Mouse (Mus musculus): ENCODE measurements around the gene Etnk2. TPM values are rescaled to one million over a fixed set of nuclear protein-coding genes. Genes with fewer than 3 reads are reported as not detected.

Gene Etnk2
- polyA plus RNA-seq, 1 experiment from 2014 or later = 1.3 TPM

DNA sequence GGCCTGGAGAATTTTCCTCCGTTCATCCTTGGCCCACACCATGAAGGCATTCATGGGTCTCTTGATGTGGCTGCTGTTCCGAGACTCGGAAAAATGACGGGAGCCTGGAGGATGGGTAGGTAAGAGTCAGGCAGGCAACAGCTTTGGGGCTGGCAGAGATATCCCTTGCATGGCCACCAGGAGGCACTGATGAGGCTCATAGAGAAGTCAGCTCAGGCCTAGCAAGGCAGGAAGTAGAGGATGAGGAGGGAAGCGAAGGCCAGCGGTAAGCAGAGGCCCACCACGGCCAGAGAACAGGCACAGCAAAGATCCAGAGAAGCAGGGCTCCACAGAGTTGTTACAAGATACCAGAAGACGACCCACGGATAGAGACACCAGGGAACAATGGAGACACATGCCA, 22.1 kb downstream of the Etnk2 start:
- Histone ChIP-seq H3K4me3 (no peak overlapping the region), H3K9me3 (replicated peaks) (no peaks in the 10 kb centered on the region), H3K4me1 (replicated peaks) (peaks cover 19% of the 10 kb centered on the region), H3K27ac (no peak overlapping the region), H3K9ac (no peak overlapping the region), H3K36me3 (no peaks in the 10 kb centered on the region), H3K4me2 (peak overlapping the region; percentile 21; the same call in 1 of the 2 replicates), H3K27me3 (0 out of 2 replicates have a peak, but pooled peaks cover 3% of the 10 kb centered on the region)
- 28% methylated on average over 9 of the region's 9 CpGs for WGBS
- no peak for ATAC-seq (replicated peaks; ENCODE audit: insufficient number of reproducible peaks, insufficient read depth, low FRiP score, low read depth)

GRCm38 (mm10) chr1:133386209-133386608, 22.8 kb downstream of the Etnk2 start:
- 75% methylated on average over 11 of the region's 11 CpGs for WGBS
- no peak overlapping the region for H3K9ac ChIP-seq
- H3K4me1 ChIP-seq (replicated peaks) = peaks cover 16% of the 10 kb centered on the region
- no peaks in the 10 kb centered on the region for H3K9me3 ChIP-seq (replicated peaks)
- H3K36me3 ChIP-seq = no peaks in the 10 kb centered on the region
- H3K4me2 ChIP-seq = no peak overlapping the region
- no peak for ATAC-seq (replicated peaks; ENCODE audit: insufficient number of reproducible peaks, insufficient read depth, low FRiP score, low read depth)
- no peak overlapping the region for H3K4me3 ChIP-seq
- H3K27me3 ChIP-seq = 0 out of 2 replicates have a peak, but pooled peaks cover 3% of the 10 kb centered on the region
- H3K27ac ChIP-seq = no peak overlapping the region

DNA sequence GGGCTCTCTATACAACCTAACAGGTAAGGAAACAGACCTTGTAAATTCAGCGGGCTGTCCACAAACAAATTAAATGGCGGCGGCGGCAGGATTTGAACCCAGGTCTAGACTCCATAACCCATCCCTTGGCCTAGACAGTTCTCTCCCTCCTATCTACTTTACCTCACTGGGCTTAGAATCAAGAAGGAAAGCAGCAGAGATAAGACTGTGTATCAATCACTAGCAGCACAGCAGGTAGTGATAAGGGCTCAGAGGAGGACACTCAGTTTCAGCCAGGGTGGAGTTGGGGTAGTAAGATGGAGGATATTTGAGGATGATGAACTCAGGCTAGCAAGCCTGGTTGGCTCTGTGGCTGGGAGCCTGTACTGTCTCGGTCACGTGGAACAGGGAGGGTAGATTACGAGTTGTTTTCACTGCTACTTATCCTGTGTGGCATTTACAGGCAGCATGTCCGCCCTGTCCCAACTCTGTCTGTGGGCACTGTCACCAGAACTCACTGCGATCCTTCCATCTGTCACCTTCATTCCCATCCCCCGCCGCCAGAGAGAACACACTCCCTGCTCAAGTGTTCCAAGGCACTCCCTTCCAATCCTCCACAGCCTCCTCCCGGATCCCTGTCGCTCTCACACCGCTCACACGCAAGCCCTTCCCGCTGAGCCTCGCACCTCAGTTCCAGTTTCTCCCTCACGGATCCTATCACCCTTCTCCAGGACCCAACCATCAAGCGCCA, 24.3 kb downstream of the Etnk2 start:
- 47% methylated on average over 19 of the region's 19 CpGs for WGBS
- ATAC-seq (replicated peaks; ENCODE audit: insufficient number of reproducible peaks, insufficient read depth, low FRiP score, low read depth) = no peak

DNA sequence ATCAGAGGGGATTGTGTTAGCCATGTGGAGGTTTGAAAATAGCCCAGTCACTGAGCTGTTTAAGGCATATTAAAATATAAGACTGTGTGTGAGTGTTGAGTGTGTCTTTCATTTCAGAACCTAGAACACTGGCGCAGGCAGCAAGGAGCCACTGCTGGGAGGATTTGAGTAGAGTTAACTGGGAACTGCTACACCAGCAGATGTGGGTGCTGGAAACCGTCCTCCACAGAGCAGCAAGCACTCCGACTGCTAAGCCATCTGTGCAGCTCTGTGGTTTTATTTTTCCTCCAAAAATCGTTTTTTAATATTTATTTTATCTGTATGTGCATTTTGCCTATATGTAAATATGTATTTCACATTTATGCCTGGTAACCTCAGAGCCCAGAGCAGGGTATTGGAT, 31.3 kb downstream of the Etnk2 start:
- Histone ChIP-seq H3K4me1 (replicated peaks) (peaks cover 19% of the 10 kb centered on the region), H3K9ac (no peak overlapping the region), H3K36me3 (no peaks in the 10 kb centered on the region), H3K27me3 (no peaks in the 10 kb centered on the region), H3K27ac (no peak overlapping the region), H3K4me2 (no peak overlapping the region), H3K9me3 (replicated peaks) (no peaks in the 10 kb centered on the region), H3K4me3 (no peak overlapping the region)
- no peak for ATAC-seq (replicated peaks; ENCODE audit: insufficient number of reproducible peaks, insufficient read depth, low FRiP score, low read depth)
- 69% methylated on average over 4 of the region's 4 CpGs for WGBS

More for the DNA sequence above, 24.3 kb downstream of the Etnk2 start:
- no peak overlapping the region for H3K4me3 ChIP-seq
- no peak overlapping the region for H3K4me2 ChIP-seq
- H3K9ac ChIP-seq = no peak overlapping the region
- H3K27ac ChIP-seq = no peak overlapping the region
- H3K36me3 ChIP-seq = no peaks in the 10 kb centered on the region
- H3K9me3 ChIP-seq (replicated peaks) = no peaks in the 10 kb centered on the region
- peaks cover 11% of the 10 kb centered on the region for H3K4me1 ChIP-seq (replicated peaks)
- H3K27me3 ChIP-seq = 0 out of 2 replicates have a peak, but pooled peaks cover 3% of the 10 kb centered on the region

DNA sequence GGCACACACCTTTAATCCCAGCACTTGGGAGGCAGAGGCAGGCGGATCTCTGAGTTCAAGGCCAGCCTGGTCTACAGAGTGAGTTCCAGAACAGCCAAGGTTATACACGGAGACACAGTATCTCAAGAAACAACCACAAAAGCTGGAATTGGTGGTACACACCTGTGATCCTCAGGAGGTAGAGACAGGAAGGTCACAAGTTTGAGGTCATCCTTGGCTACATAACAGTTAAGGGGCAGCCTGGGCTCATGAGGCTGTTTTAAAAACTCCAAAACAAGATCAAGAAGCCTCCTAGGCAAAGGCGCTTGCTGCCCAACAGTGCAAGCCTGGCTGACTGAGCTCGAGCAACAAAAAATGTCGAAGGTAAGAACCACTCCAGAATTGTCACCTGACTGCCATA, 33.3 kb downstream of the Etnk2 start:
- H3K9me3 ChIP-seq (replicated peaks) = no peaks in the 10 kb centered on the region
- peaks cover 28% of the 10 kb centered on the region for H3K4me1 ChIP-seq (replicated peaks)
- WGBS = 83% methylated on average over 5 of the region's 5 CpGs
- no peaks in the 10 kb centered on the region for H3K27me3 ChIP-seq
- no peak overlapping the region for H3K9ac ChIP-seq
- H3K36me3 ChIP-seq = no peaks in the 10 kb centered on the region
- no peak overlapping the region for H3K4me2 ChIP-seq
- ATAC-seq (replicated peaks; ENCODE audit: insufficient number of reproducible peaks, insufficient read depth, low FRiP score, low read depth) = no peak
- no peak overlapping the region for H3K4me3 ChIP-seq
- no peak overlapping the region for H3K27ac ChIP-seq

- Histone ChIP-seq H3K9me3 (replicated peaks) (no peaks in the 10 kb centered on the region), H3K9ac (no peak overlapping the region), H3K4me2 (no peak overlapping the region), H3K27ac (peak overlapping the region; percentile 78), H3K36me3 (no peaks in the 10 kb centered on the region), H3K4me3 (no peak overlapping the region), H3K4me1 (replicated peaks) (peaks cover 28% of the 10 kb centered on the region), H3K27me3 (no peaks in the 10 kb centered on the region)
- WGBS = 78% methylated on average over 5 of the region's 5 CpGs
- no peak for ATAC-seq (replicated peaks; ENCODE audit: insufficient number of reproducible peaks, insufficient read depth, low FRiP score, low read depth)
These were observed 33.7 kb downstream of the Etnk2 start for GRCm38 (mm10) chr1:133397094-133397482.

DNA sequence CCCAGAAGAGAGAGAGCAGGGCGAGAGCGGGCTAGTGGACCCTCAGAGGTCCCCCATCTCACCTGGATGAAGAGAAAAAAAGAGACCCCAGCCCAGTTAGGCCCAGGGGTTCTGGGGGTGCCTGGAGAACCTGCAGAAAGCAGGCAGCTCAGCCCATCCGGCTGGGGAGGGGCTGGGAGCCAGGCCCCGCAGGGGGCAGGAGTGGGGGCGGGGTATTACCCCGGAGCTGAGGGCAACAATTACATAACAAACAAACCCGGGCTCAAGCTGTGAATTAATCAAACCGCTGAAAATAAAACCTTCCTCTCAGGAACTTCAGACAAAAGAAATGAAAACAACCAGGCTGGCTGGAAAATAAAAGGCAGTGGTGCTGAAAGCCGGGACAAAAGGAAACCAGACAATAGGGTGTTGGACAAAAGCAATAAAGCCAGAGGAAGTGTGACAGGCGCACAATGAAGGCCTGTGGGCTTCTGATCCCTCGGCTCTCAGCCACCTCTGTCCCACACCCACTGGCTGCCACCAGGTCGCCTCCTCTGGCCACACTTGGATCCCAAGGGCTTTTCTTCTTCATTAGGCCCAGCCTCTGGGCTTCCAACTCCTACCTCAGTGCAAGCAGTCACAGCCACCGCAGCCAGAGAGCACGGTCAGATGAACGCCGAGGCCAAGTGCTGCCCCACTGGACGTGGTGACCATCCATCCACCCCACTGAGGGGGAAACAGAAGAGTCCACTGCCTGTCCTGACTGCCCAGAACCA, 34.3 kb downstream of the Etnk2 start:
- no peak overlapping the region for H3K4me3 ChIP-seq

DNA sequence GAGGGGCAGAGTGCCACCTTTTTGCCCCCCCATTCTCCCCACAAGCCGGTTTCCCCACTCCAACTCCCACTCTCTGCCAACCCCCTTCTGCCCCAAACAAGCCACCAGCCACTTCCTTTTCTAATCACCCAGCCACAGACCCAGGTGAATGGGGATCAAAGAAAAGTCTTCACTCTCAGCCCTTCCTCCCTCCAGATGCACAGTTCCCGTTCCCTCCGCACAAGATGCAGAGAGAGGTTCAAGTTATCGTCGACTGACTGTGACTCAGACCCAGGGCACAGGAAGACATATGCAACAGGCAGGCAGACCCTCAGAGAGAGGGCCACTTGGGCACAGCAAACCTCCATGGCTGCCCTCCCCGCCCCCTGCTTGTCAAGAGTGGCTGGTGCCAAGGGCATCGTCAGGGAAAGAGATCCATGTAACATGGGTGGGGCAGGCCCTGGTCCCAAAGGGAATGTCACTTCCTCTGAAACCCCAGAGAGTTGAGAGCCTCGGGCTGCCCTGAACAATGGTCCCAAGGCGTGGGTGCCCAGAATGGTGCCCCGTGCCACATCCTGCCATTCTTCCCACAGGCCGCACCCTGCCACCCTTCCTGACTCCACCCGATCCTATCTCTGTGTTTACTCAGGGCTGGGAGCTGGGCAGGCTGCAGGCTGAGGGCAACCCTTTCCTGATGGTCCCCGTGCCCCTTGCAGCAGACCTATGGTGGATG, 36.8 kb downstream of the Etnk2 start:
- Histone ChIP-seq H3K36me3 (no peaks in the 10 kb centered on the region), H3K4me1 (replicated peaks) (peaks cover 28% of the 10 kb centered on the region), H3K27ac (no peak overlapping the region), H3K4me2 (no peak overlapping the region), H3K4me3 (no peak overlapping the region), H3K9me3 (replicated peaks) (no peaks in the 10 kb centered on the region), H3K9ac (no peak overlapping the region), H3K27me3 (no peaks in the 10 kb centered on the region)
- ATAC-seq (replicated peaks; ENCODE audit: insufficient number of reproducible peaks, insufficient read depth, low FRiP score, low read depth) = no peak
- WGBS = 66% methylated on average over 13 of the region's 13 CpGs

More for the DNA sequence above, 34.3 kb downstream of the Etnk2 start:
- no peaks in the 10 kb centered on the region for H3K9me3 ChIP-seq (replicated peaks)
- no peak overlapping the region for H3K9ac ChIP-seq
- WGBS = 22% methylated on average over 17 of the region's 17 CpGs
- H3K36me3 ChIP-seq = no peaks in the 10 kb centered on the region
- H3K4me1 ChIP-seq (replicated peaks) = peaks cover 28% of the 10 kb centered on the region
- H3K4me2 ChIP-seq = no peak overlapping the region
- peak overlapping the region; percentile 78 for H3K27ac ChIP-seq
- H3K27me3 ChIP-seq = no peaks in the 10 kb centered on the region
- ATAC-seq (replicated peaks; ENCODE audit: insufficient number of reproducible peaks, insufficient read depth, low FRiP score, low read depth) = peak; percentile 45

DNA sequence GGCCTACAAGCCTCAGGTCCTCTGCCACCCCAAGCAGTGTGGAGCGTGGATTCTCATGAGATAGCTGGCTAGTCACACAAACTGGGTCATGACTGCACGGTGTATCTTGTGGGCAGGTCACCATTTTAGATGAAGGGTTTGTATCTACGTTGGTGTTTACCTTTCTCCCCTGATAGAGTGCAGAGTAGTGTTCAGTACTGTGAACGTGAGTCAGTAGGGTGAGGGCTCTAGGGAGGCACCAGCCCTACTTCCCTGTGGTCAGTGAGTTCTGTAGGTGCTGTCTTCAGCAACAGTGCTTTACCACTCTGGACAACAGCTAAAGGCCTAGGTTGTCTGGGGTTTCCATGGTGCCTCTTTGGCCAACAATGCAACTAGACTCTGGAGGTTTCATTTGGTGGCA, 40.6 kb downstream of the Etnk2 start:
- Histone ChIP-seq H3K4me2 (no peak overlapping the region), H3K4me1 (replicated peaks) (peaks cover 20% of the 10 kb centered on the region), H3K36me3 (no peaks in the 10 kb centered on the region), H3K27me3 (no peaks in the 10 kb centered on the region), H3K9me3 (replicated peaks) (no peaks in the 10 kb centered on the region), H3K27ac (no peak overlapping the region), H3K9ac (no peak overlapping the region), H3K4me3 (no peak overlapping the region)
- WGBS = 70% methylated on average over 4 of the region's 4 CpGs
- no peak for ATAC-seq (replicated peaks; ENCODE audit: insufficient number of reproducible peaks, insufficient read depth, low FRiP score, low read depth)

GRCm38 (mm10) chr1:133406614-133407013, 43.2 kb downstream of the Etnk2 start:
- 62% methylated on average over 7 of the region's 7 CpGs for WGBS
- H3K4me1 ChIP-seq (replicated peaks) = peaks cover 8% of the 10 kb centered on the region
- H3K9ac ChIP-seq = no peak overlapping the region
- no peak overlapping the region for H3K4me3 ChIP-seq
- H3K36me3 ChIP-seq = no peaks in the 10 kb centered on the region
- no peak overlapping the region for H3K4me2 ChIP-seq
- ATAC-seq (replicated peaks; ENCODE audit: insufficient number of reproducible peaks, insufficient read depth, low FRiP score, low read depth) = no peak
- H3K9me3 ChIP-seq (replicated peaks) = no peaks in the 10 kb centered on the region
- H3K27ac ChIP-seq = no peak overlapping the region
- H3K27me3 ChIP-seq = no peaks in the 10 kb centered on the region

DNA sequence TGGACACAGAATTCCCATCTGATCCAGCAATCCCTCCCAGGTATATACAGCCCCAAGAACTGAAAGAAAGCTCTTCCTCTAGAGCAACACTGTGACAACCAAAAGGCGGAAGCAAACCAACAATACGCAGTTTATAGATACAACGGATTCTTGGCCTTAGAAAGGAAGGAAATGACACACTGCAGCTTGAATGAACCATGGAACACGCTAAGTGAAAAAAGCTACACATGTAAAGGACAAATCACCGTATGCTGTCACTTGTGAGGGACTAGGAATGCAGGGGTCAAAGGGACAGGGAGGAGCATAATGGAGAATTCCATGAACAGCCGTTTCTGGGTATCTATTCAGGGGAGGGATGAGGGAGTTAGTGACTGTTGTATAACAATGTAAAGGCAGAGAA, 44.1 kb downstream of the Etnk2 start:
- Histone ChIP-seq H3K27ac (peak overlapping the region; percentile 35; the same call in 1 of the 2 replicates), H3K9me3 (replicated peaks) (no peaks in the 10 kb centered on the region), H3K4me1 (replicated peaks) (peaks cover 8% of the 10 kb centered on the region), H3K36me3 (no peaks in the 10 kb centered on the region), H3K4me2 (no peak overlapping the region), H3K4me3 (no peak overlapping the region), H3K9ac (no peak overlapping the region), H3K27me3 (no peaks in the 10 kb centered on the region)
- ATAC-seq (replicated peaks; ENCODE audit: insufficient number of reproducible peaks, insufficient read depth, low FRiP score, low read depth) = no peak
- 59% methylated on average over 6 of the region's 6 CpGs for WGBS

All from heart, embryonic 15.5 days (tissue).